Mouse (Mus musculus) heart, embryonic 11.5 days (tissue): ENCODE results near the gene Gm20388. TPM values are rescaled to one million over a fixed set of nuclear protein-coding genes. Genes with fewer than 3 reads are reported as not detected.
A peak's percentile ranks its signal among the peaks of the same experiment; 100 is the strongest.

Experiments
- ATAC-seq: fragments of 200-750 bp; cut with Nextera tagmentation; replicated peaks from 2 replicates; pipeline ENCODE4 v1.8.0; 2017; ENCODE audit warnings: moderate library complexity; ENCODE audit not compliant: insufficient number of reproducible peaks, low FRiP score, low TSS enrichment
- H3K27ac ChIP-seq: fragments of 300-500 bp; sonication (generic); 2 replicates; pipeline ENCODE4 v1.5.1; 2014; ENCODE audit warnings: mild to moderate bottlenecking, low read depth, low read length
- H3K27me3 ChIP-seq: fragments of 300-500 bp; sonication (generic); 2 replicates; pipeline ENCODE4 v1.6.1; 2014; ENCODE audit warnings: mild to moderate bottlenecking, low read length, mixed read lengths; ENCODE audit not compliant: control insufficient read depth, insufficient read depth
- H3K36me3 ChIP-seq: fragments of 300-500 bp; sonication (generic); 2 replicates; pipeline ENCODE4 v1.6.1; 2014; ENCODE audit warnings: mild to moderate bottlenecking, low read length, moderate library complexity, mixed read lengths; ENCODE audit not compliant: control insufficient read depth, insufficient read depth
- H3K4me1 ChIP-seq: fragments of 300-500 bp; sonication (generic); 2 replicates; pipeline ENCODE4 v1.6.1; 2014; ENCODE audit warnings: low read length; ENCODE audit not compliant: control insufficient read depth, insufficient read depth
- H3K4me2 ChIP-seq: fragments of 300-500 bp; sonication (generic); 2 replicates; pipeline ENCODE4 v1.6.1; 2014; ENCODE audit warnings: mild to moderate bottlenecking, moderate library complexity
- H3K4me3 ChIP-seq: fragments of 300-500 bp; sonication (generic); 2 replicates; pipeline ENCODE4 v1.5.1; 2014; ENCODE audit warnings: low read depth, low read length
- H3K9ac ChIP-seq: fragments of 300-500 bp; sonication (generic); 2 replicates; pipeline ENCODE4 v1.6.1; 2014; ENCODE audit warnings: mild to moderate bottlenecking, low read depth, low read length, moderate library complexity
- H3K9me3 ChIP-seq: fragments of 300-500 bp; sonication (generic); replicated peaks from 2 replicates; pipeline ENCODE4 v1.6.1; 2016; ENCODE audit warnings: low read length; ENCODE audit not compliant: control insufficient read depth
- WGBS: fragments of 180-500 bp; shearing (Covaris S2); extraction: QIAGEN DNeasy Blood & Tissue Kit; methylation state at CpG from one replicate; pipeline ENCODE4 v1.1.7; 2014; ENCODE audit not compliant: insufficient replicate concordance; 5-methylcytosine and 5-hydroxymethylcytosine counted together
- polyA plus RNA-seq: library from polyadenylated mRNA; unstranded; fragments of >200 nt; fragmentation: Nextera tagmentation; extraction: Ambion mirVana; gene quantifications from 2 replicates; pipeline ENCODE4 v1.2.1, GENCODE M21; 2014

The Gm20388 gene
- polyA plus RNA-seq, 1 experiment from 2014 or later: 6.4 TPM

DNA sequence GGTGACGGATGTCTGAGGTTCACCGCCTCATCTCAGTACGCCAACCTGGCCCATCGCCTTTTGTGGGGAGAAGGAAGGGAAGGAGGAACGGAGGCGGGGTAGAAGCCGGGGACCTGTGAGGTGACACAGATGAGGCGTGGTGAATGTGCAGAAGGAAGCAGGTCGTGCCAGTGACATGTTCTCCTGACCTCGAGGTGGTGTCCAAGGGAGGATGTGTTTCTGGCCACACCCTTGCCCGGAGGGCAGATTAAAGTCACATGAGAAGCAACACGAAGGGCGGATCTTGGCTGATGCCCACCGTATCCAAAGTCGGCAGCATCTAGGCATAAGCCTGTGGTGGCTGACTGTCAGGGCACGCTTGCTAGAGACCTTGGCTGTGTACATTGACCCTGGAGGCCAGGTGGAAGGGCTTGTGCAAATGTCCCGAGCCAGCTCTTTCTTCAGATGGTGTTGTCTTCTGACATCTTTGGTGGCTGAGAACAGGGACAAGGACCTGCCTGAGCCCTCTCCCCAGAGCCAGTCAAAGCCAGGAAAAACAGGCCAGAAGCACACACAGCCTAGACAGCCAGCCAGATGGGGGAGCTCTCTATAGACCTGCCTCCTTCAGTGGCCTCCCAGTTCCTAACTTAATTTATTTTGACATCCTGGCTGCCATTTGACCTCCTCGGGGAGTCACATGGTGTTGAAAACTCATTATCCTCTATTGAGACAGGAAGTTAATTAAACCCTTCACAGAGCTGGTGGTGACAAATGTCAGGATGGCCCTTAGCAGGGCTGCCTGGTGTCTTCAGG is 2366.8 kb downstream of the Gm20388 start:
- no peak overlapping the region for H3K9ac ChIP-seq
- no peaks in the 10 kb centered on the region for H3K36me3 ChIP-seq

DNA sequence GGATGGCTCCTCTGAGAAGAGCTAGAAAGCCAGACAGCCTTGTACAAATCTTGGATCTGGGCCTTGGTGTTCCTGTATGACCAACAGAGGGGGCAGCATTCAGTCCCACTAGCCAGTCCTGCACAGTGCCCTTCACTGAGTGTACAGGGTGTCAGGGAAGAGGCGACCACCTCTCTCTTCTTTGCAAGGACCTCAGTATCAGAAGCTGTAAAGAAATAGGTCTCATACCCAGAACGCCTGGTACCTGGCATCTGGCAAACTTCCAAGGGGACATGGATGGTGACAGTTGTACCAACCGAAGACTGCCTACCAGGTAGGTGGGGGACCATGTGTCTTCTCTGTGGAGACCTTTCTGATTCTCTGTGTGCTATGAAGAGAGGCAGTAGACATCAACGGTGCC is 2369.5 kb downstream of the Gm20388 start:
- Histone ChIP-seq H3K9ac (no peak overlapping the region), H3K27ac (no peak overlapping the region)

More for the DNA sequence above, 2366.8 kb downstream of the Gm20388 start:
- H3K9me3 ChIP-seq: no peaks in the 10 kb centered on the region
- peaks cover 7% of the 10 kb centered on the region; the same call in 1 of the 2 replicates for H3K27me3 ChIP-seq
- peaks cover 35% of the 10 kb centered on the region for H3K4me1 ChIP-seq
- no peak overlapping the region for H3K27ac ChIP-seq
- ATAC-seq: no peak
- no peak overlapping the region for H3K4me2 ChIP-seq
- 75% methylated on average over 18 of the region's 18 CpGs for WGBS
- H3K4me3 ChIP-seq: no peak overlapping the region

DNA sequence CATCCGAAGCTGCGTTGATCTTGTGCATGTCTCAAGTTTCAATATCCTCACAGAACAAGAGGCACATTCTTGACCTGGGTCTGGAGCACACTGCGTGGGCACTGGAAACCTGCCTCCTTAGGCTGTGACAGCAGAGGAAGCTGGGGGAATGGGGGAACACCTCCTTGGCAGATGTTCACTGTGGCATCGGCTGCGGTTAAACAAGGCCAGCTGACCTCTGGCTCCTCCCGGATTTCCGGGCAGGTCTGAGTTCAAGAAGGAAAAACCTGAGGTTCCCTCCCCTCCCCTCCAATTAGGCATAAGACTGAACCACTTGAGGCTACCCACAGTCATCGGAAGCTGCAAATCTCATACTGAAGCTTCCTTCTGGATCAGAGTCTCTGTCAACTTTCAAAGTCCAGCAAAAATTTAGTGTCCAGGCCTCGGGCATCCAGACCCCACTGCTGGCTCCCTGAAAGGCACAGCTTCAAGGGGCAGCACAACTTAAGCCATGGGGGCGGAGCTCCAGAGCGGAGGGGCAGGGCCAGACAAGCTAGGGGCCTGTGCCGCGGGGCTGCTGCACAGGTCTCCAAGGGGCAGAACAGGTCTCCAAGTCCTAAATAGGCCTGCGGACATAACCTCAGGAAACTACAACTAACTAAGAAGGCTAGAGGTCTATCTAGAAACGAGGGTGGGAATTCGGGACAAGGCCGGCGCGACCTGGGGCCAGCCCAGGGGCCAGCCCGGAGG is 2370.1 kb downstream of the Gm20388 start:
- H3K4me3 ChIP-seq: peak overlapping the region; percentile 97
- WGBS: 9% methylated on average over 20 of the region's 20 CpGs
- peak overlapping the region; percentile 72 for H3K4me2 ChIP-seq
- no peaks in the 10 kb centered on the region for H3K9me3 ChIP-seq
- ATAC-seq: peak; percentile 27
- H3K27ac ChIP-seq: peak overlapping the region; percentile 80
- peaks cover 30% of the 10 kb centered on the region for H3K4me1 ChIP-seq
- peak overlapping the region; percentile 2; the same call in 1 of the 2 replicates for H3K9ac ChIP-seq
- 0 out of 2 replicates have a peak, but pooled peaks cover 5% of the 10 kb centered on the region for H3K27me3 ChIP-seq
- H3K36me3 ChIP-seq: no peaks in the 10 kb centered on the region

More for the DNA sequence above, 2369.5 kb downstream of the Gm20388 start:
- WGBS: 73% methylated on average over 4 of the region's 4 CpGs
- Histone ChIP-seq H3K9me3 (no peaks in the 10 kb centered on the region), H3K4me3 (no peak overlapping the region), H3K4me1 (peaks cover 28% of the 10 kb centered on the region), H3K4me2 (peak overlapping the region; percentile 72), H3K36me3 (no peaks in the 10 kb centered on the region), H3K27me3 (0 out of 2 replicates have a peak, but pooled peaks cover 5% of the 10 kb centered on the region)
- no peak for ATAC-seq

DNA sequence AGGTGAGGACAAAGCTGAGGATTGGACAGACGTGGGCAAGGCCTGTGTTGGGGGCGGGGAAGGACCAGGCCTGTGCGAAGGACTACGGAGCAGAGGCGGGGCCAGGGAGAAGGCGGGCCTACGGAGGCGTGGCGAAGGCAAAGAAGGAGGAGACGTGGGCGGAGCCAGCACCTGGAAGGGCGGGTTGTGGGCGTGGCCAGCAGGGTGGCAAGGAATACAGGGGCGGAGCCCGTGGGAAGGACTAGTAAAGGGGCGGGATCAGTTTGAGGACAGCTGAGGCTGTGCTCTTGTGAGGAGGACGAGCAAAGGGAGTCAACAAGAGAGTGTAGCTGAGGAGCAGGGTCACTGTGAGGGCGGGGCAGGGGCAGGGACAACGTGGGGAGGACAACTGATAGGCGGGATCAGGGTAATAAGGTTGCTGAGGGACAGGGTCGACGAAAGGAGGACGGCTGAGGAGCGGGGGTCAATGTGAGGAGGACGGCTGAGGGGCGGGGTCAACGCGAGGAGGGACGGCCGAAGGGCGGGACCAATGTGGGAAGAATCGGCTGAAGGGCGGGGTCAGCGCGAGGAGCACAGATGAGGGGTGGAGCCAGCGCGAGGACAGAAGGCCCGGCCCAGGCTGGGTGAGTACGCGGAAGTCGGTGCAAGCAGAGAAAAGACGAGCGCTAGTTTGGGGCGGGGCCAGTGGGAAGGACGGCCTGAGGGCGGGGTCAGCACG is 2370.8 kb downstream of the Gm20388 start:
- peak overlapping the region; percentile 80 for H3K27ac ChIP-seq

DNA sequence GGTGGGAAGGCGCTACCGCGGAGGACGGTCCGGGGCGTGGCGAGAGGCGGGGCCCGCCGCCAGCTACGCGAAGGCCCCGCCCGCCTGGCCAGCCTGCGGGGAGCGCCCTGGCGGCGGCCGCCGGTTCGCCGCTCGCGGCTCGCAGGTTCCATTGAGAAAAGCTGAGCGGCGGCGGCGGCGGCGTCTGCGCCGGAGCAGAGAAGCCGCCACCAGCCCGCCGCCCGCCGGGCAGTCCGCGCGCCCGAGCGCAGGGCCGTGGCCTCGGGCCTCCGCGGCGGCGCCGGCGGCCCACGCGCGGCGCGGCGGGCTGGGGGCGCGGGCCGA is 2371.4 kb downstream of the Gm20388 start, which contains the start of gene Zfpm1:
TSS of gene Zfpm1 (plus strand) at position 107 of the 324 bp plus-strand sequence.
- H3K4me1 ChIP-seq: peaks cover 42% of the 10 kb centered on the region
- WGBS: under 1% methylated on average over 38 of the region's 60 CpGs

More for the DNA sequence above, 2370.8 kb downstream of the Gm20388 start:
- H3K36me3 ChIP-seq: no peaks in the 10 kb centered on the region
- H3K4me2 ChIP-seq: peak overlapping the region; percentile 99
- 1% methylated on average over 47 of the region's 47 CpGs for WGBS
- ATAC-seq: peak; percentile 89
- no peaks in the 10 kb centered on the region for H3K9me3 ChIP-seq
- peaks cover 37% of the 10 kb centered on the region for H3K4me1 ChIP-seq
- 0 out of 2 replicates have a peak, but pooled peaks cover 5% of the 10 kb centered on the region for H3K27me3 ChIP-seq
- peak overlapping the region; percentile 97 for H3K4me3 ChIP-seq
- peak overlapping the region; percentile 65 for H3K9ac ChIP-seq

DNA sequence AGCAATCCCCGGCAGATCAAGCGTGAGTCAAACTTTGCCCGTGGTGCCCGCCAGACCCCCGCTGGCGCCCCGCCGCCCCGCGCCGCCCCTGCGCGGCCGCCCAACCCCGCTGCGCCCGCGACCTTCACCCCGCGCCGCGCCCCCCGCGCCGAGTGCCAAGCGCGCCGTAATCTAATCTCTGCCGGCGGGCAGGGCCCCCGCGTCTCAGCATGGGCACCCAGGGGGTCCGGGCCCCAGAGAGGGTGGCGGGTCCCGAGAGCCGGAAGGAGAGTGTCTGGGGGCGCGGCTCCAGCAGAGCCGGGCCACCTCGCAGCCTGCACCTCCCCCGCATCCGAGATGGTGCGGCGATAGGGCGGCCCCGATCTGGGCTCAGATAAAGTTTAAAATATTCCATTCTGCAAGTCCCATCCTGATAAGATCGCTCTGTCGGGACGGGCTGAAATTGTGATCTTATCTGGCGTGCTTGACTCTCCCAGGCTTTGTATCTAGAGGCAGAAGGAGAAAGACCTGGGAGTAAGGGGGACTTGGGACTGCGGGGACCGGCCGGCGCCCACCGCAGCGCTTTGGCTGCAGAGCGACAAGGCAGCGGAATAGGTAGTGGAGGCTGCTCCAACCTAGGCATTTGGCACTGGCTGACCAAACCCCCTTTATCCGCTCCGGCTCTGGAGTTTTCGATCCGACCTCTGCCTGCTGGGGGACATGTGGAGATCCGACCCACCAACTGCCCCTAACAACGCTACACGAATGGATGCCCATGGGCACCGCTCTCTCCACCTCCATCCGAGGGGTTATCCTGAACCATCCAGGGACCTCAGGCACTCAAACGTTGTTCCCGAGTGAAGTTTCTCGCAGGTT is 2372.1 kb downstream of the Gm20388 start:
- under 1% methylated on average over 58 of the region's 70 CpGs for WGBS
- no peak for ATAC-seq
- H3K4me3 ChIP-seq: peak overlapping the region; percentile 97
- peak overlapping the region; percentile 93 for H3K9ac ChIP-seq
- H3K27ac ChIP-seq: peak overlapping the region; percentile 92
- H3K9me3 ChIP-seq: no peaks in the 10 kb centered on the region
- H3K4me2 ChIP-seq: peak overlapping the region; percentile 99
- no peaks in the 10 kb centered on the region for H3K36me3 ChIP-seq
- H3K4me1 ChIP-seq: peaks cover 49% of the 10 kb centered on the region
- 0 out of 2 replicates have a peak, but pooled peaks cover 5% of the 10 kb centered on the region for H3K27me3 ChIP-seq

More for the DNA sequence above, 2371.4 kb downstream of the Gm20388 start, which contains the start of gene Zfpm1:
- Histone ChIP-seq H3K4me3 (peak within 1 kb of the TSS; percentile 97), H3K27me3 (0 out of 2 replicates have a peak, but pooled peaks cover 5% of the 10 kb centered on the region), H3K36me3 (no peaks in the 10 kb centered on the region), H3K4me2 (peak within 1 kb of the TSS; percentile 99), H3K27ac (peak within 1 kb of the TSS; percentile 92), H3K9ac (peak within 1 kb of the TSS; percentile 93), H3K9me3 (no peaks in the 10 kb centered on the region)
- no peak for ATAC-seq

DNA sequence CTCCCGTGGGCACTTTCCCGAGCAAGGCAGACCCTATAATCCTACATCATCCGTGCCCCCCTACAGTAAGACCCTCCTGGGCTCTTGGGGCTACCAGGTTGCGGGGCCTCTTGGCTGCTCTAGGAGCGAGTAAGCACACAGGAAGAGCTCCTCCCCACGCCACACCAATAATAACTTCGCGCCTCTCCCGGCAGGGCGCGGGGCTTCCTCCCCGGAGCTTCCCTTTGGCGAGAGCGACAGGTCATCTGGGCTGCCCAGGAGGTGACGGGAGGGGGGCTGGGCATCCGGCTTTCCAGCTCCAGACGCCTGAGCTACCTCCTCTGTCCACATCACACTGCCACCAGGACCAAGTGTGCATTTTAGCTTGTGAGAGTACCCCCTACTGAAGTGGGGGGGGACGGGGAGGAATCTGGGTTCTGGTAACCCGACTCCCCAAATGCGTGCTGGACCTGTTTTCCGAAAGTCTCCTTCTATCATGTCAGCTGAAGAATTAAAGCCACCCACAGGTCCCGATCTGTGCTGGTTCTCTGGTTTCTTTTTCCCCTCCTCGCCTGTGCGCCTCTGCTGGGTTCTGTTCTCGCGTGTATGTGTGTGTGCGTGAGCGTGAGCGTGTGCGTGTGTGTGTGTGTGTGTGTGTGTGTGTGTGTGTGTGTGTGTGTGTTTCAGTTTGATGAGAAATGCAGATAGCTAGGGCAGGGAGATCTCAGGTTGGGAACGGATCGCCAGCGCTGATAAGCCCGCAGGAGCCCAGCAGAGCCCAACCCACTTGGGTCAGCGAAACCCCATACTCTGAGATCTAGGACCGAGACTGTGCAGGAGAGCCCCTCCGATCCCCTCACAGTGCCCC is 2372.9 kb downstream of the Gm20388 start:
- Histone ChIP-seq H3K4me2 (peak overlapping the region; percentile 99), H3K4me1 (peaks cover 58% of the 10 kb centered on the region), H3K4me3 (peak overlapping the region; percentile 97), H3K27ac (peak overlapping the region; percentile 92), H3K9ac (peak overlapping the region; percentile 93), H3K27me3 (0 out of 2 replicates have a peak, but pooled peaks cover 3% of the 10 kb centered on the region), H3K9me3 (no peaks in the 10 kb centered on the region), H3K36me3 (no peaks in the 10 kb centered on the region)
- WGBS: under 1% methylated on average over 37 of the region's 37 CpGs
- ATAC-seq: no peak
